Mouse (Mus musculus): ENCODE data around the gene Phf20.

DNA sequence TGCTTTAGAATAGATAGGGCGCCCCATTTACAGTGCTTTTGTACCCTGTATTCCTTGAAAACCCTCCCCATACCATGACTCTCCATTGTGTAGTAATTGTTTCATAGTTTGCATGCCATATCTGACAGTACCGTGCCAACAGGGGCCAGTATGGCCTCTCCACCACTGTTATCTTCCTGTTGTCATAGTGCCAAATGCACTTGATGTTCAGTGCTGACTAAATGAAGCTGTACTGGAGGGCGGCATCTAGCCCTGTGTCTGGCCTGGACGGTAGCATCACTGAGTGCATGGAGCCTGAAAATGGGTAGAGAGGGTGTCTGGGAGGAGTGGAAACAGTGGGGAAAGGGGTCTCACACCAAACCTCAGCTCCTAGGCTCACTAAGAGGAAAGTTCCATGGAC, 143.8 kb downstream of the Phf20 start:
- no peak for TF ChIP-seq CTCF (IDR thresholded peaks at IDR 0.05)
- TF ChIP-seq EP300 (IDR thresholded peaks at IDR 0.05), result no peak

All from lung, postnatal 0 days (tissue).